Mouse (Mus musculus): ENCODE measurements at regions not wholly inside any gene's neighbourhood (a gene's known extent, or its start where the extent isn't known, plus 50 kb on each side); places are given as distances from the start of the nearest gene placed in this dataset.
A peak's percentile ranks its signal among the peaks of the same experiment; 100 is the strongest.

- DNase-seq = peak in 1 of 2 experiments; percentile 1
Measured at GRCm38 (mm10) chr15:5510056-5510455, 266.1 kb upstream of the Ptger4 start.

- DNase-seq = no peak
Measured at GRCm38 (mm10) chr15:5511046-5511445, 267.1 kb upstream of the Ptger4 start.

GRCm38 (mm10) chr15:5512546-5512945 lies 268.6 kb upstream of the Ptger4 start:
- DNase-seq = no peak

- DNase-seq = no peak
Measured at GRCm38 (mm10) chr15:5513146-5513545, 269.2 kb upstream of the Ptger4 start.

GRCm38 (mm10) chr15:5514217-5514616 lies 270.2 kb upstream of the Ptger4 start:
- DNase-seq = no peak

- DNase-seq = no peak
Measured at GRCm38 (mm10) chr15:5517244-5517966, 273.4 kb upstream of the Ptger4 start.

GRCm38 (mm10) chr15:5519552-5519951 lies 275.6 kb upstream of the Ptger4 start:
- no peak for DNase-seq

GRCm38 (mm10) chr15:5519997-5520396 lies 276.0 kb upstream of the Ptger4 start:
- DNase-seq = no peak

GRCm38 (mm10) chr15:5528619-5529018 lies 284.6 kb upstream of the Ptger4 start:
- no peak for DNase-seq

- DNase-seq = no peak
Measured at GRCm38 (mm10) chr15:5533656-5534055, 289.7 kb upstream of the Ptger4 start.

GRCm38 (mm10) chr15:5537432-5537831 lies 293.4 kb upstream of the Ptger4 start:
- DNase-seq = no peak

- no peak for DNase-seq
Measured at GRCm38 (mm10) chr15:5539301-5539928, 295.4 kb upstream of the Ptger4 start.

- DNase-seq = no peak
Measured at GRCm38 (mm10) chr15:5554526-5554925, 310.5 kb upstream of the Ptger4 start.

GRCm38 (mm10) chr15:5554926-5555325 lies 310.9 kb upstream of the Ptger4 start:
- DNase-seq = no peak

- DNase-seq = peak in 1 of 2 experiments; percentile 3
Measured at GRCm38 (mm10) chr15:5555381-5556066, 311.5 kb upstream of the Ptger4 start.

GRCm38 (mm10) chr15:5561783-5562182 lies 317.8 kb upstream of the Ptger4 start:
- no peak for DNase-seq

GRCm38 (mm10) chr15:5574366-5574765 lies 330.4 kb upstream of the Ptger4 start:
- DNase-seq = no peak

- no peak for DNase-seq
Measured at GRCm38 (mm10) chr15:5579559-5579958, 335.6 kb upstream of the Ptger4 start.

- no peak for DNase-seq
Measured at GRCm38 (mm10) chr15:5580416-5580815, 336.4 kb upstream of the Ptger4 start.

GRCm38 (mm10) chr15:5584381-5584780 lies 340.4 kb upstream of the Ptger4 start:
- DNase-seq = no peak

- no peak for DNase-seq
Measured at GRCm38 (mm10) chr15:5604732-5605266, 360.8 kb upstream of the Ptger4 start.

GRCm38 (mm10) chr15:5607533-5607932 lies 363.5 kb upstream of the Ptger4 start:
- DNase-seq = no peak

- no peak for DNase-seq
Measured at GRCm38 (mm10) chr15:5623021-5623420, 379.0 kb upstream of the Ptger4 start.

- no peak for DNase-seq
Measured at GRCm38 (mm10) chr15:5625367-5625766, 381.4 kb upstream of the Ptger4 start.
